Mouse (Mus musculus) heart, postnatal 0 days (tissue): ENCODE data around the gene Ptgr1.
A peak's percentile ranks its signal among the peaks of the same experiment; 100 is the strongest.

ENCODE experiments used
- CTCF ChIP-seq: IDR thresholded peaks from 2 replicates; pipeline ENCODE4 v1.5.1; 2016; ENCODE audit warnings: antibody characterized with exemption, control low read depth, low read depth
- EP300 ChIP-seq: IDR thresholded peaks from 2 replicates; pipeline ENCODE4 v1.6.1; 2016; ENCODE audit warnings: antibody characterized with exemption, low read depth

DNA sequence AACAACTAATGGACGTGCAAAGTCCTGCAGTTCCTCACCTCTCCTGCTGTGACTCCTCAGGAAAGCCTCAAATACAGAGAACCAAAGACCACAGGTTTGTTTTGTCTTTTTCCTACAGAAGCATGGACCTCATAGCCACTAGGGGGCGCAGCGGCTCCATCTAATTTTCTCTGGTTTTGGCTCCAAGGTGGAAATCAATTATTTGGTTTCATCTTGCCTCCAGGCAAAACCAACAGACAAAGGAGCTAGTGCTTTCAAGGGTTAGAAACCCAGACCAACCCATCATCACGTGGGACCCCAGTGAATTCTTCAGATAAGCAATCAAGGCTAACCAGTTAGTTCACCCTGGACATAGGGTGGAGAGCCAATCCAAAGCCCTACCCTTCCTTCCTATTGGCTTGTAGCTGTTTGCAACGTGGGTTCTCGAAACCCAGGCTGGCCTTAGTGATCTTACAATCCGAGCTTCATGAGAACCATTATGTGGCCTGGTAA is 1.7 kb downstream of the Ptgr1 start:
- TF ChIP-seq CTCF = peak; percentile 79
- no peak for TF ChIP-seq EP300
